Mouse (Mus musculus): ENCODE measurements around the gene Arx. TPM values are rescaled to one million over a fixed set of nuclear protein-coding genes. Genes with fewer than 3 reads are reported as not detected.

Arx gene
- polyA plus RNA-seq, 1 experiment from 2014 or later = 0.11 TPM

- Histone ChIP-seq H3K27me3 (ENCODE audit: low read depth, poor library complexity, severe bottlenecking) (peaks cover 100% of the 10 kb centered on the region), H3K4me3 (no peak overlapping the region), H3K4me1 (peaks cover 12% of the 10 kb centered on the region), H3K36me3 (no peaks in the 10 kb centered on the region), H3K27ac (no peak overlapping the region), H3K9me3 (replicated peaks) (no peaks in the 10 kb centered on the region)
- DNase-seq (ENCODE audit: low spot score) = no peak
- 16% methylated on average over 5 of the region's 5 CpGs for WGBS
Observed at GRCm38 (mm10) chrX:93295819-93296218, 9.6 kb downstream of the Arx start.

DNA sequence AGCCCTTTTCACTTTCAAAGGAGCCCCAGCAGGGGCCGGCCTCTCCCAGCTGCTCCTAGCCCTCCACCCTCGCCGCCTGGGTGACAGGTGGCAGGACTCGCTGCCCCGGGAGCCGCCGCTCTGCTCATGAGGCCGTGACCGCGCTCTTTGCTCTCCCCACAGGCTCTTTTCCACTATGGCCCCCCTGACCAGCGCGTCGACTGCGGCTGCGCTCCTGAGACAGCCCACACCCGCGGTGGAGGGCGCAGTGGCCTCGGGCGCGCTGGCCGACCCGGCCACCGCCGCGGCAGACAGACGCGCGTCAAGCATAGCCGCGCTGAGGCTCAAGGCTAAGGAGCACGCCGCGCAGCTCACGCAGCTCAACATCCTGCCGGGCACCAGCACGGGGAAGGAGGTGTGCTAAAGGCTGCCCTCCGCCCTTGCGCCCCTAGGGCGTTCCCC, 10.8 kb downstream of the Arx start:
- WGBS = 9% methylated on average over 40 of the region's 40 CpGs
- no peaks in the 10 kb centered on the region for H3K9me3 ChIP-seq (replicated peaks)
- peaks cover 12% of the 10 kb centered on the region for H3K4me1 ChIP-seq
- peak; percentile 52 for DNase-seq (ENCODE audit: low spot score)
- H3K36me3 ChIP-seq = no peaks in the 10 kb centered on the region
- peak overlapping the region; percentile 34 for H3K4me3 ChIP-seq
- H3K27me3 ChIP-seq (ENCODE audit: low read depth, poor library complexity, severe bottlenecking) = peaks cover 100% of the 10 kb centered on the region
- no peak overlapping the region for H3K27ac ChIP-seq

DNA sequence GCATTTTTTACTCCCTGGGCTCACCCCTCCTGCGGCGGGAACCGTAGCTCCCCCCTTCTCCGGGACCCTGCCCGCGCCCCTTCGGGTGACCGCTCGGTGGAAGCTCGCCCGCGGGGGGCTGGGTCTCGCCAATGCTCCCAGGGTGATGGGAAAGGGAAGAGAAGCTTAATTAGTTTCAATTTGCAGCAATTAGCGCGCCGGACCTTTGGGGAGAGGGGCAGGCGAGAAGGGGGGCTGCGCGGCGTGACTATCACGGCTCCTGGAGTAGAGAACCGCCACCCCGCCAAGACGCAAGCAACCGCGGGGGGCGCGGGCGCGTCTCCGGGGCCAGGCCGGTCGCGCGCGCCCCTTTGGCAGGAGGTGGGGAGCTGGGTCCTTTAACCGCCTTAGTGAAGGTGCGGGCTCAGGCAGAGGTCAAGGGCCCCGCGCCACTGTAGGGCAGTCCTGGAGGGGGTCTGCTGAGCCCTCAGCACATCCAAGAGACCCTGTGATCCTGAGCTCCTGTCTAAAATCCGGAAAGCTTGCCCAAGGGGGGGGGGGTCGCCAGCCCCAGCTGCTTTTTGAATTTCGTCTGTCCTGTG, 12.9 kb downstream of the Arx start:
- H3K4me1 ChIP-seq = peaks cover 12% of the 10 kb centered on the region
- WGBS = 9% methylated on average over 43 of the region's 43 CpGs
- peaks cover 99% of the 10 kb centered on the region for H3K27me3 ChIP-seq (ENCODE audit: low read depth, poor library complexity, severe bottlenecking)
- H3K36me3 ChIP-seq = no peaks in the 10 kb centered on the region
- DNase-seq (ENCODE audit: low spot score) = peak; percentile 37
- H3K27ac ChIP-seq = no peak overlapping the region
- peak overlapping the region; percentile 29 for H3K4me3 ChIP-seq
- no peaks in the 10 kb centered on the region for H3K9me3 ChIP-seq (replicated peaks)

DNA sequence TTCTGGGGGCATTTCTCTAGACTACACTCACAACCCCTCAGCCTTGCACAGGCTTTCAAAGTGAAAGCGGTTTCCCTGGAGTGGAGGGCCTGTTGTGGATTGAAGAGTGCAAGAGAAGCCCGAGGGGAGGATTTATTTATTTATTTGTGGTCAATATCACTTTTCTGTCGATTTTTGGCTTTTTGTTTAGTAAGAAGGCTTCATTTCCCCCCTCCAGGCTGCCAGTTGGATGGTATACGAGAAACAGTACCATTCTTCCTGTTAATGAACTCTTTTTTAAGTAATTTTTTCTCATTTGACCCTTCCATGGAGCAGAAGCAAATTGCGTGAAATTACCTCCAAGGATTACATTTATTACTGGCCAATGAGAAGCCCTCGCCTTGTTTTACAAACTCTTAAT, 13.5 kb downstream of the Arx start:
- no peak for DNase-seq (ENCODE audit: low spot score)
- H3K36me3 ChIP-seq = no peaks in the 10 kb centered on the region
- H3K9me3 ChIP-seq (replicated peaks) = no peaks in the 10 kb centered on the region
- no peak overlapping the region for H3K27ac ChIP-seq
- 6% methylated on average over 6 of the region's 6 CpGs for WGBS
- peaks cover 9% of the 10 kb centered on the region for H3K4me1 ChIP-seq
- H3K4me3 ChIP-seq = no peak overlapping the region
- peaks cover 96% of the 10 kb centered on the region for H3K27me3 ChIP-seq (ENCODE audit: low read depth, poor library complexity, severe bottlenecking)

DNA sequence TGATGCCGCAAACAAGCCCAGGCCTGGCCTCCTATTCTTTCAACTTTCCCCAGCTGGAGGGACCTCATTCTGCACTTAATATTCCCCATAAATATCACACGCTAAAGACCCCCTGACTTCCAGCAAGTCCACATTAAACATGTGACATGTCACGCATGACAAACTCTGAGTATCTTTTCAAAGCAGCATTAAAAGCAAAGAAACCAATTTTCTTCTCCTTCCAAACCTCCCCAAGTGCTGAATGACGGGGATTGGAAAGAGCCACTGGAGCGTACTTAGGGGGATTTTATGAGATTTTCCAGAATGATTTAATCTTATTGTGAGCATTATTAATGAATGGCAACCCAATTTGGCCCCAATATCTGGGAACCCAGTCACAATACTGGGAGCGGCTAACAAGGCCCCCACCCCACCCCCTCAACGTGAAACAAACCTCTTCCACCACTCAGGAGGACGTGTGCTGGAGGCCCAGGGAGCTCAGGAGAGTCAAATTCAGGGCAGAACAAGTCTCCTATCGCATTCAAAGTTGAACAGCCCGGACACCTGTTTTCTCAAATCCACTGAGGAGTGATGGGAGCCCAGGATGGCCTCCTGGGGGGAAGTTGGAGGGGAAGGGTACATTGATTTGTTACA, 14.1 kb downstream of the Arx start:
- no peaks in the 10 kb centered on the region for H3K36me3 ChIP-seq

DNA sequence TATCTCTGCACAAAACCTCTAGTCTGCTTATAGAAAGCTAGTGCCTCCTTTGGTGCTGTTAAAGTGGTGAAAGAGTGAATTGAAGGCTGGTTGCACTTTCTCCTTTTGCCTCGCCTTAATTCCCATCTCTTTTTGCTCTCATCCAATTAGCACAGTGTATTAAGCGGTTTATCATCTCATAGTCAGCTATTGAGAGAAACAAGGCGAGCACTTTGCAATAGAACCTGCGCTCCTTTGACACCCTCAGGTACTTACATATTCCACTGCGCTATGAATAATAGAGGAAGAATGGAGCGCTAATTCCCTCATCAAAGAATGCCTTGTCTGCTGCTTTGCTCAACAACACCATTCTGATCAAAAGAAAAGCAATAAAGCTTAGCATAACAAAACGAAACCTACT, 15.6 kb downstream of the Arx start:
- Histone ChIP-seq H3K36me3 (no peaks in the 10 kb centered on the region), H3K9me3 (replicated peaks) (no peaks in the 10 kb centered on the region), H3K4me1 (peaks cover 8% of the 10 kb centered on the region), H3K27ac (no peak overlapping the region), H3K4me3 (no peak overlapping the region), H3K27me3 (ENCODE audit: low read depth, poor library complexity, severe bottlenecking) (peaks cover 81% of the 10 kb centered on the region)
- DNase-seq (ENCODE audit: low spot score) = no peak
- WGBS = 5% methylated on average over 7 of the region's 7 CpGs

More for the DNA sequence above, 14.1 kb downstream of the Arx start:
- Histone ChIP-seq H3K27me3 (ENCODE audit: low read depth, poor library complexity, severe bottlenecking) (peaks cover 93% of the 10 kb centered on the region), H3K4me1 (peaks cover 9% of the 10 kb centered on the region), H3K27ac (no peak overlapping the region), H3K9me3 (replicated peaks) (no peaks in the 10 kb centered on the region), H3K4me3 (no peak overlapping the region)
- no peak for DNase-seq (ENCODE audit: low spot score)
- WGBS = 12% methylated on average over 10 of the region's 10 CpGs

GRCm38 (mm10) chrX:93305780-93306179, 19.5 kb downstream of the Arx start:
- no peak overlapping the region for H3K4me3 ChIP-seq
- no peaks in the 10 kb centered on the region for H3K36me3 ChIP-seq
- WGBS = 93% methylated on average over 7 of the region's 7 CpGs
- H3K27ac ChIP-seq = no peak overlapping the region
- H3K4me1 ChIP-seq = no peaks in the 10 kb centered on the region
- H3K9me3 ChIP-seq (replicated peaks) = no peaks in the 10 kb centered on the region
- no peak for DNase-seq (ENCODE audit: low spot score)
- peaks cover 41% of the 10 kb centered on the region for H3K27me3 ChIP-seq (ENCODE audit: low read depth, poor library complexity, severe bottlenecking)

GRCm38 (mm10) chrX:93317577-93317976, 31.3 kb downstream of the Arx start:
- Histone ChIP-seq H3K27me3 (ENCODE audit: low read depth, poor library complexity, severe bottlenecking) (peaks cover 3% of the 10 kb centered on the region; the same call in 1 of the 2 replicates), H3K9me3 (replicated peaks) (no peaks in the 10 kb centered on the region), H3K27ac (no peak overlapping the region), H3K4me3 (no peak overlapping the region), H3K4me1 (no peaks in the 10 kb centered on the region), H3K36me3 (no peaks in the 10 kb centered on the region)
- DNase-seq (ENCODE audit: low spot score) = no peak
- 74% methylated on average over 4 of the region's 4 CpGs for WGBS

- H3K9me3 ChIP-seq (replicated peaks) = no peaks in the 10 kb centered on the region
- no peak overlapping the region for H3K4me3 ChIP-seq
- no peak overlapping the region for H3K27ac ChIP-seq
- no peaks in the 10 kb centered on the region for H3K36me3 ChIP-seq
- peaks cover 3% of the 10 kb centered on the region; the same call in 1 of the 2 replicates for H3K27me3 ChIP-seq (ENCODE audit: low read depth, poor library complexity, severe bottlenecking)
- 92% methylated on average over 2 of the region's 2 CpGs for WGBS
- no peak for DNase-seq (ENCODE audit: low spot score)
- no peaks in the 10 kb centered on the region for H3K4me1 ChIP-seq
Observed at GRCm38 (mm10) chrX:93319979-93320378, 33.7 kb downstream of the Arx start.

GRCm38 (mm10) chrX:93321336-93321735, 35.1 kb downstream of the Arx start:
- 81% methylated on average over 1 of the region's 1 CpGs for WGBS
- no peak overlapping the region for H3K4me3 ChIP-seq
- DNase-seq (ENCODE audit: low spot score) = no peak

More at GRCm38 (mm10) chrX:93321336-93321735, 35.1 kb downstream of the Arx start:
- H3K27ac ChIP-seq = no peak overlapping the region
- H3K4me1 ChIP-seq = no peaks in the 10 kb centered on the region
- H3K36me3 ChIP-seq = no peaks in the 10 kb centered on the region
- peaks cover 3% of the 10 kb centered on the region; the same call in 1 of the 2 replicates for H3K27me3 ChIP-seq (ENCODE audit: low read depth, poor library complexity, severe bottlenecking)
- no peaks in the 10 kb centered on the region for H3K9me3 ChIP-seq (replicated peaks)

All from limb, embryonic 10.5 days (tissue).